Mouse (Mus musculus) megakaryocyte progenitor cell, adult 5-6 weeks (primary cell): ENCODE data around the gene Apoc1. TPM values are rescaled to one million over a fixed set of nuclear protein-coding genes. Genes with fewer than 3 reads are reported as not detected.
"Not testable (repeated sequence)": the region's sequence is repeated elsewhere in the genome, so short reads cannot be mapped to it uniquely, and the experiment has no call there.

Source experiments
- ATAC-seq: replicated peaks from 2 replicates; pipeline ENCODE4 v1.8.0; 2016; ENCODE audit warnings: mild to moderate bottlenecking, moderate TSS enrichment, inconsistent platforms; ENCODE audit not compliant: poor library complexity
- total RNA-seq, 2 experiments: library from RNA; stranded (forward) in 1 of 2; stranded (reverse) in 1 of 2; fragments of 157-497, 149-512 nt in 1 of 2; fragments of 200-1000 nt in 1 of 2; gene quantifications; 2 replicates each; pipeline versions ENCODE4 v1.2.3 to v1.2.4; 2015 to 2017

Gene Apoc1
- total RNA-seq, 2 experiments from 2014 or later, result 0.79 to 6.4 TPM

DNA sequence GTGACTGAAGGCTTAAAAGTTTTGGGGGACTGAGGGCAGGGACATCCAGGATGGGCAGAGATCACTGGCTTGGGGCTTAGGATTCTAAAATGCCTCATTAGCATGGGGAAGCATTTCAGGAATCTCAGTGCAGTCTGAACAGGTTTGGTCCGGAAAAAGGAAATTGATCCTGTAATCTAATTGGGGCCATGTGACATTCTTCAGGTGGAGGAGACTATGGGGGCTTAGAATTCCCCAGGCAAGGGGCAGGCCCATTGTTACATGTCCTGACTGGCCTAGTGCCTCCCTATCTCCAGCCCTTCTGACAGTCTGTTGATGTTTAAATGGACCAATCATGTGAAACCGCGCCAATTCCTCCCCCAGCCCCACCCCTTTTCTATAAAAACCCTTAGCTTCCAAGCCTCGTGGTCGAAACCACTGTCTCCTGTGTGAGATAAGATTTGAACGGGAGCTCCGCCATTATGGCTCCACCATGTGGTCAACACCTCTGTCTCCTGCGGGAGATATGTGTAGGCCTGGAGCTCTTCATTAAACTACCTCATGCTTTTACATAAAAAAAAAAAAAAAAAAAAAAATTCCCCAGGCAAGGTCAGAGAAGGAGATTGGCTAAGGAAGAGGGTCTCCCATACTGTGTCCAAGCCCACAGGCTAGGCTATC lies 5.4 kb downstream of the Apoc1 start:
- ATAC-seq, result not testable (repeated sequence)

DNA sequence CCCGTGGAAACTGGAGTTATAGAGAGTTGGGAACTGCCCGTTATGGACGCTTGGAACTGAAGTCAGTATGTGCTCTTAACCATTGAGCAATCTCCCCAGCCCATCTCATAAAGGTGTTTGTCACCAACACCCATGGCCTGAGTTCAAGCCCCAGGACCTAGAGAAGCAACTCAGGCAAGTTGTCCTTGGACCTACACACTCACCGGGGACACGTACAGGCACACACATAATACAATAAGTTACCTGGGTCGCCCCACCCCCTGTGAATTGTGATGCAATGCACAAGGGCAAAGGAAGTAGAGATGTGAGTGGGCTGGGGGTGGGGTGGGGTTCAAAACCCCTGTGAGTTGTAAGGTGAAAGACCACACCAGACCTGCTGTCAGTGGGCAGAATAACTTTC lies 5.9 kb downstream of the Apoc1 start:
- ATAC-seq, result no peak

DNA sequence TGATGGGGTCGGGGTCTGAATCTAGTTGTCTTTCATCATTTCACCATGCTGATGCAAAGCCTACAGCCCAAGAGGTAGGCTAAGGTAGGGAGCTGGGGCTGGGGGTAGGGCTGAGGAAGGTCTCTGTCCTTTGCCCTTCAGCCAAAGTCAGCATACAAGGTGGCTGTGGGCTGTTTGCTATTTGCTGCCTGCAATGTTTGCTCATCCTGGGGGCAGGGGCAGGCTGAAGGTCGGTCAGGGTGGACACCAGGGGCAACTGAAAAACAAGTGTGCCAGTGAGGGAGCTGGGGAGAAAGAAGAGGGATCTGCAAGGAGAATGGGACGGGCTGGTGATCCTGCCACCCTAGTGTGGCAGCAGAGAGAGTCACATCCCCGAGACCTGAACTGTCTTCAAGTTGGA lies 7.1 kb downstream of the Apoc1 start:
- no peak for ATAC-seq

DNA sequence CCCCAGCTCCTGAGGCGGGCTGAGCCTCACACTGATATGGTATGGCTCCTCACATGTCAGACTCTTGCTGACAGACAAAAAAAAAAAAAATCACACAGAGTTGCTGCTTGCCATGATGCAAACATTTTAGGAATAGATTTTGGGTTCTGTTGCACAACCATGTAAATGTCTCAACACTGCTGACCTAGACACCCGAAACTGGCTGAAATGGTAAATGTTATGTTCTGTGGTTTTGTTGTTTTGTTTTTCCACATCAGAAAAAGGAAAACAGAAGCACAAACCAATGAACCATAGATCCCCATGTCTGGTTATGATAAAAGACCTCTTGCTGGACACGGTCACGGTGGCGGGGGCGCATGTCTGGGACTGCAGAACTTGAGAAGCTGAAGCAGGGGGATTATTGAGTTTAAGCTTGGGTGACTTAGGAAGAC lies 8.7 kb downstream of the Apoc1 start:
- peak; percentile 84 for ATAC-seq

DNA sequence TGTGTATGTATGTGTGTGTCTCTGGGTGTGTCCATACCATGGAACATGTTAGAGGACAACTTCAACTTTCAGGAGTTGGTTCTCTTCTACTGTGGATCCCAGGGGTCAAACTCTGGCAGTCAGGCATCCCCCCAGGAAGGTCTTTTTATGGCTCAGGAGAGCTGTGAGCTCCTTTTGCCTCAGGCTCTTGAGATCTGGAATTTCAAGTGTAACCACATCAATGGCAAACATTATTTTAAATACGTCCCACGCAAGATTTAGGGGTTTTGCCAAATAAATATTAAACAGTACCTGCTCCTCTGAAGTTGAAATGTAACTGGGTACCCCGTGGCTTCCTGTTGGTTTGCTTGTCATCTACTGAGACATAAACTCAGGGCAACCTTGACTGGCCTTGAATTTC lies 9.5 kb downstream of the Apoc1 start:
- no peak for ATAC-seq

DNA sequence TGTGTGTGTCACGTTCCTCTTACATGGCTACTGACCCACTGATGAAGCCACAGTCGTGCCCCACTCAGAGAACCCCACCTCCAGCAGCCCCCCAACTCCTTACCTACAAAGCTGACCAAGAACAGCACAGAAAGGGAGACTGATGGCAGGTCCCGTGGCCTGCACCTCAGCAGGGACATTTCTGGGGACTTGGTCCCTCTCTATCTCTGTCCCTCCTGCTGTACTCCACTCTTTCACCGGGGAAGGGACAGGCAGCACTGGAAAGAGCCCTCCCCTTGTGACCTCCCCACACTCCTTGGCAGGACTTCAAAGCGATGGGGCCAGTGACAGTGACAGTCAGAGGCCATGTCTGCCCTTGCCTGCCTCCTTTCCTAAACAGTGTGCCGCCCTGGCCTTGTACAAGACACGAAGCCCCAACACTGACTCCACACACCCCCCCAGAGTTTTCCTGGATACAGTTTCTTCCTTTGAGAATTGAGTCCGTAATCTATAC lies 11.2 kb downstream of the Apoc1 start, which contains the start of the genes Gm44805 and Apoc4:
Gene Gm44805 (minus strand): TSS at position 222 of the 493 bp plus-strand sequence.
Gene Apoc4 (minus strand): TSS at position 278 of the 493 bp plus-strand sequence.
- ATAC-seq, result no peak

DNA sequence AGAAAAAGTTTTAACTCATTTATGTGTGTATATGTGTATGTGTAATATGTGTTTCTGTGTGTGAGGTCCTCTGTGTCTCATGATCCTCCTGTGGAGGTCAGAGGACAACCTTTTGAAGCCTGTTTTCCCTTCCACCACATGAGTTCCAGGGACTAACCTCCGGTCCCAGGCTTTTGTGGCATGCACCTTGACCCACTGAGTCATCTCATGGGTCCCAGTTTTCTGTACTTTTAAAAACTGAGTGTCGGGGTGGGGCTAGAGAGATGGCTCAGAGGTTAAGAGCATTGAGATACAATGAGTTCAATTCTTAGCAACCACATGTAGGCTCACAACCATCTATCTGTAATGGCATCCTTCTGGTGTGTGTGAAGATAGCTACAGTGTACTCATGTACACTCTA lies 11.8 kb downstream of the Apoc1 start:
- ATAC-seq, result no peak

DNA sequence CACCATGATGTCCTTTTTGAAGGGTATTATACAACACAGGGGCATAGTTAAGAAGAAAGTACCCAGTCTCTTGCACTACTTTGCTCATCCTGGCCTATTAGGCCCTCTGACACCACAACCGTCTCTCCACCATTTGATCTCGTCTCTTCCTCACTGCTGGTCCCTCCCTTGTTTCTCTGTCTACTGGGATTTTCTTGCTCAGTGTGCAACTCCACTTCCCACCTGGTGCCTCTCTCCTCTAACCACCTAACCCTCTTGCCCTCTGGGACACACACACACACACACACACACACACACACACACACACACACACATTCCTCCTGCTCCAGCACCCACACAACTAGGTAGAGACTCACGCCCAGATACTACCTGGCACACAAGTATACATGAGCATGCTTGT lies 13.6 kb downstream of the Apoc1 start:
- ATAC-seq, result no peak

DNA sequence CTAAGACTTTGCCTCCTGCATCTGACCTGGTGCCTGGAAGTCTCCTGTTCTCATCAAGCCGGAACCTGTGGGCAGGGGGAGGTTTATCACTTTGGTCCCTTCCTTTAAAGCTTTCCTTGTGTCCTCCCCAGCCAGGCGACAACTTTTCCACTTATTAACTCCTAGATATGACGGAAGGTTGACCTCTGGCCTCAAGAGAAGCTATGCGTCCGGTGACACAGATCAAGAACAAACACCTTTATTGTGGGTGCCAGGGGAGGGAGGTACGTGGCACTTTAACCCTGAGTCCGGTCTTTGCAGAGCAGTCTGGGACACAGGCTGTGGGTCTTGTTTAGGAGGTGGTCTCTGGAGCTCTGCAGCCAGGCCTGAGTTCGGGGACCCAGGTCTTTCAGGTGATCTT lies 14.6 kb downstream of the Apoc1 start, which contains the start of gene Apoc2:
Gene Apoc2 (minus strand): TSS at position 70 of the 400 bp plus-strand sequence.
- no peak for ATAC-seq

DNA sequence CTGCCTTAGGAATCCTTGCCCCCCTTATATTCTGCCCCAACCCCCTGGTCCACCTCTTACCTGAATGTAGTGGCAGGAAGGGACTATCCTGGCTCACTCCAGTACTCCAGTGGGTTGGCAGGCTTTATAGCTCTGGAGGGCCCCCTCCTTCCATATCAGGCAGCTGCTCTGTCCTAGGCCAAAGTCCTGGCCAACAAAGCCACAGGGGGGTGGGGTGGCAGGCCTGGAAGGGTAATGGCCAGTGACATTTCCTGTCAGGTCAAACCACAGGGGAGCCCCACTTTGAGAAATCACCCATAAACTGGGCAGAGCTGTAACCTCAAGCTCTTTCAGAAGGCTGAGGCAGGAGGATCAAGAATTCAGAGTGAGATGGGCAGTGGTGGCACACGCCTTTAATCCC lies 15.8 kb downstream of the Apoc1 start:
- no peak for ATAC-seq

DNA sequence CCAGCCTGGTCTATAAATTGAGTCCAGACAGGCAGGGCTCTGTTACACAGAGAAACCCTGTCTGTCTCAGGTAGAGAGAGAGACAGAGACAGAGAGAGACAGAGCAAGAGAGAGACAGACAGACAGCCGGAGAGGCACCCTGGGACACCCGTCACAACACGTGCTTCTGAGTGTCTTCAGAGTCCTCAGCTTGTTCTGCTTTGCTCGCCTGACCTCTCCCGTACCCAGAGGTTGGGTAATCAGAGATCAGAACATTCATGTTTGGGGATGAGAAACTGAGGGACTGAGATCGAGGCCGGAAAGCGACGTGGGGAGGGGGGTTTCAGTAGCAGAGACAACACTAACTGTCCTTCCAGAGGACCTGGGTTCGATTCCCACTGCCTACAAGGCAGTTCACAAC lies 16.6 kb downstream of the Apoc1 start:
- peak; percentile 81 for ATAC-seq

DNA sequence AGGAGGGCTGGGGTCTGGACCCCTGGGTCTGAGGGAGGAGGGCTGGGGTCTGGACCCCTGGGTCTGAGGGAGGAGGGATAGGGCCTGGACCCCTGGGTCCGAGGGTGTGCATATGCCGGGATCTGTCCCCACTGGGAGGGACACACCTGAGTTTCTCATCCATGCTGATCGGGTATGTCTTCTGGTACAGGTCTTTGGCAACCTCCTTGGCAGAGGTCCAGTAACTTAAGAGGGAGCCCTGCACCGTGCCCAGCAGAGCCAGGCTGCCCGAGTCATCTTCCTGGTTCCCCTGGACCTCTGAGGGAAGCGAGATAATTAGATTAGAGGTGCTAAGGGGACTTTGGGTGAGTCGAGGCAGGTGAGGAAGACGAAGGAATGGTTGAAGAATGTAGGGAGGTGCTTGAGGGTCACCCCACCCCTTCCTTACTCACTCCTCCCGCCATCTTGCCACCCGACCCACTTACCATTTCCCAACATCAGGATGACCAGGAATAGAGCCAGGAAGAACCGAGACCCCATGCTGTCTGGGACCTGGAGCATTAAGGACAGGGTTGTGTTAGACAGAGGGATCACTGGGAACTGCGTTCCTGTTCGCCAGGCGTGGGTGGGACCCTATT lies 19.3 kb downstream of the Apoc1 start:
- ATAC-seq, result no peak

DNA sequence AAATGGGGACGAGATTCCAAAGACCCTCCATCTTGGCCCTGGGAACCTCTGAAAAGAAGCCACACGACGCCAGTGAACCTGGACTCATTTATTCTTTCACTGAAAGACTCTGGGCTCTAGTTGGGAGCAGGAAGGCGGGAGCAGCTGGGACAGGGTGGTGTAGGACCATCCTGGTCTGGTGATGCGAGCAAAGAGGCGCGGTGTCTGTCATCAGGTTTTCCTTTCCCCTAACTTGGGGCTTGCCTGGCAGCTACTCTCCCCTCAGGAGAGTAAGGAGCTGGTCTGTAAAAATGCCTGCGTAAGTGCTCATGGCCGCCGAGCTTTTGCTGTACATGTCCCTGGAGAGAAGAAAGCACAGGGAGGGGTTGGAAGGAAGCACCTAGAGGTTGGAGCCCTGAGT lies 20.9 kb downstream of the Apoc1 start:
- no peak for ATAC-seq

DNA sequence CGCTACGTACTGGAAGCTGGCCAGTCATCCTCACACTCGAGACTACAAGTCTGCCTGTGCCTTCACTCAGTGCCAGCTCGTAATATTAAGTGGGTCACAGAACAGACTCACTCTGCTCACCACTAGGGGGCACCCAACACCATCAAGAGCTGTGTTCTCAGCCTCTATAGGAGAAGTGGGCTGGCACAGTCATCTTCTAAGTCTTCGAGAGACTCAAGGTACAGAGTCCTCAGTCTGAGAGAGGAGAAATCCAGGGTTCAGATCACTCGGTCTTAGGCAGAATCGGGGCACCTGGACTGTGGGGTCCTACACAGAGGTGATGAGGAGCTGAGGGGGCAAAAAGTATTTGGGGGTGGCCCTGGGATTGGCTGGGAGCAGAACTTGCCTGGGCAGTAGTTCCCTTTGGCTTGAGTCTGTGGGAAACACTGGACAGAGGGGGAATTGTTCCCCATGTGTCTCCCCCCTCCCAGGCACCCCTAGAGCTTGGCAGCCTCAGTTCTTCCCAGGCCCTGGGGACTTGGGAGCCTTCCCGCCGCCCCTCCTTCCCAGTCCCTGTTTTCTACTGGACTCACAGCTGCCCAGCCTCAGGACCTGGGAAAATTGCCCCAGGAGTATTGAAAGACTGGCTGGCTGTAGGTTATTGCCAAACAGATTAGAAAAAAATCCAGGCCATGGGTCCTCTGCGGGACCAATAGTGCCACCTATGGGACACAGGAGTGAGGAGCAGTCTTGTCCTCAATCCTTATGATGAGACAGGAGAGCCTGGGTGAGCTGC lies 23.3 kb downstream of the Apoc1 start:
- peak; percentile 60 for ATAC-seq

DNA sequence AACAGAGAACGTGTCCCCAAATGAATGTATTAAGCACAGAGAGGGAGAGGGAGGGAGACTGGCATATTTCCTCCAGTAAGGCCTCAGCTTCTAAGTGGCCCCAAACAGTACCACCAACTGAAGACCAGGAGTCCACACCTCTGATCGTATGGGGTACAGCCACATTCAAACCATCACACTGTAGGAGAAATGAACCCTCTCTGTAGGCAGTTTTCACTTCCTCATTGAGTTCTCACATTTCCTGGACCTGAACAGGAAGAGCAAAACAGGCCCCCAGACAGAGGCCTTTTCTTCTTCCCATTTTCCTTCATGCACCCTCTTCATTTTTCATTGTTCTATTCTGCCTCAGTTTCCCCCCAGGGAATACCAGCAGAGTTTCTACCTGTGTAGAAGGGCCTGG lies 25.0 kb downstream of the Apoc1 start:
- no peak for ATAC-seq

DNA sequence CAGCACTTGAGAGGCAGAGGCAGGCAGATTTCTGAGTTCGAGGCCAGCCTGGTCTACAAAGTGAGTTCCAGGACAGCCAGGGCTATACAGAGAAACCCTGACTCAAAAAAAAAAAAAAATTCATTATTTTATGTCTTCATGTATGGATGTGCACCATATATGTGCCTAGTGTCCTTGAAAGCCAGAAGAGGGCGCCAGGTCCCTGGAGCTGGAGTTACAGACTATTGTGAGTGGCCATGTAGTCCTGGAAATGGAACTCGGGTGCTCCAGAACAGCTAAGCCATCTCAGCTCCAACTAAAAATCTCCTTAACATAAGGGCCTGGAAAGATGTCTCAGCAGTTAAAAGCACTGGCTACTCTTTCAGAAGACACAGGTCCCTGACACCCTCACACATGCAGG lies 25.7 kb downstream of the Apoc1 start:
- ATAC-seq, result no peak

DNA sequence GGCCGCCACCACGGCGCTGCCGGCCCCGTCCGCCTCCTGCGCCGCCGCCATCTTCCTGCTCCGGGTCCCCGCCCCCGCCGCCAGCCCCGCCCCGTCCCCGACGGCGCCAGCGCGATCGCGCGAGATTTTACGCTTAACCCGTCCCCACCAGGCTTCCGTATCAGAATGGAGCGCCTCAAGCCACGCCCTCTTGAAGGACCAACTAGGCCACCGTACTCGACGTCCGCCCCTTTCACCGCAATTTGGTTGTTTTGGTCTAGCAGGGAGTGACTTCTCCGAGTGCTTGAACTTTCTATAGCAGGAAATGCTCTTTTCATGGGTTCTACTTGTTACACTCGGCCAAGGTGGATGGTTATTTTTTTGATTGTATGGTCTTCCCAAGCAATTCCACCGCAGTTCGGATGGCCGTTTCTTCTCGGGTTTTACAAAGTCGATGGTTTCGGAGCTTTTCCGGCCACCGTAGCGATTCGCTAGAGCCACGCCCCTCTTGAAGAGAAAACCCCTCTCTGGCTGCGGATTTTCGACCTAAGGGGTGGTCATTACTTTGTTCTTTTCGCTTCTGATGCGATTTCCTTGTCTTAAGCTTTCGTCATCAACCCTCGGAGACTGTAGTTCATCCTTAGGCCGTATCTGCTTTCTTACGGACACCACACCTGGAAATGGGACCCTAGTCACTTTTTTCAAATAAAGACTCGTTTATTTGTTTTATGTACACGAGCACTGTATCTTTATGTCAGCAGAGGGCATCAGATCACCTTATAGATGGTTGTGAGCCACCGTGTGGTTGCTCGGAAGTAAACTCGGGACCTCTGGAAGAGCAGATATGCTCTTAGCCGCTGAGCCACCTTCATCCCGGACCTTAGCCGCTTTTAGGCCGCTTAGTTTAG lies 27.3 kb downstream of the Apoc1 start, which contains the start of gene Clptm1:
Gene Clptm1 (minus strand): TSS at position 79 of the 887 bp plus-strand sequence.
- peak; percentile 79 for ATAC-seq

DNA sequence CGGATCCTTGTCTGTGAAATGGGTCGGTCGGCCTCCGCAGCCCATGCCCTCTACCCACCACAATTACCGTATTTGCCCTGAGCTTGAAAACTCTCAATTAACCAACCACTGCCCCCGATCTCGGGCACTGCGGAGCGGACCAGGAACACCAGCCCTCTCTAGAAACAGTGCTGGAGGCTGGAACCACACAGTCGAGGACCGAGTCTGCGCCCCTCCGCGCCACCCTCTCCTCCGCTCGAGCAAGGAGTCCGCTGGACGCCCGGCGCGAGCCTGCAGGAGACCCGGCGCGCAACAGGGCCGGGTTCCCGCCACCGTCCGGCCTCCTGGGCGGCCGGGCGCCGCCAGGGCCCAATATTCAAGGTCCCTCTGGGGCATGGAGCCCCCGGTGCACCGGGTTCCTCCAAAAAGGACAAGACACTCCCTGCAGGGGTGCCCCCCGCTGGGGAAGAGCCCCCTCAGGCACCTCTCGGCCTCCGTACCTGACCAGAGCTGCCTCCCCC lies 28.0 kb downstream of the Apoc1 start:
- no peak for ATAC-seq

DNA sequence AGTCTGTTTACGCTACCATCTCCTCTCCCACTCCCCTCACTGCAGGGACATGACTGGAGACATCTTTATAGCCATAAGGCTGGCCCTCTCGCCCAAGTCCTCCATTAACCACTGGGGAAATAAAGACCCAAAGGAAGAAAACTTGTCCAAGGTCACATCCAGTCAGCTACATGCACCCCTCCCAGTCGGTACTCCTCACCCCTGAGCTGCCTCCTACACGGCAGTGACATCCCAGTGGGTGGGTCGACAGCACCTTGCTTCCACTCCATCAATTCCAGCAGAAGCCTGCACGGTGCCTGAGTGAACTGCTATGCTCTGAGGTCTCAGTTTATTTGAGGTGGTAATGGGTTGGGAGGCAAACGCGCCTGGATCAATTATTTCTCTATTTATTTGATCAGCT lies 28.5 kb downstream of the Apoc1 start:
- no peak for ATAC-seq

DNA sequence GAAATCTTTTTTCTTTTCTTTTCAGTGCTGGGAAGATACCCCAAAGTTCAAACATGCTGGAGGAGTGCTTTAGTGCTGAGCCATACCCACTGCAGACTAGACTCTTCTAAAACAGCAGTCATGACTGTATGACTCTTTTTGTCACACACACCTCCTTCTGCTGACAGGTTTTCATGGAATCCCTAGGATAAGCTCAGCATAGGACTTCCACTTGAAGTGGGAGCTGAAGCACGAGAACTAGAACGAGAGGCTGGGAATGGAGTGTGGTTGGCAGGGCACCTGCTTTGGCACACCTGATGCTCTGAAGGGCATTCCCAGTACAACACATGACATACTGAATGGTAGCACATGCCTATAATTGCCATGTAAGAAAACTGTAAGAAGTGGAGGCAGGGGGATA lies 39.8 kb downstream of the Apoc1 start:
- no peak for ATAC-seq
